Mouse (Mus musculus) liver, embryonic 11.5 days (tissue): ENCODE data around the gene Pcca. TPM values are rescaled to one million over a fixed set of nuclear protein-coding genes. Genes with fewer than 3 reads are reported as not detected.

Source experiments
- ATAC-seq: fragments of 200-750 bp; cut with Nextera tagmentation; replicated peaks from 2 replicates; pipeline ENCODE4 v1.8.0; 2017; ENCODE audit warnings: moderate number of reproducible peaks, mild to moderate bottlenecking, moderate TSS enrichment, moderate library complexity; ENCODE audit not compliant: low FRiP score
- DNase-seq: peaks from one replicate; pipeline ENCODE4 v3.0.0-alpha.2; 2017; ENCODE audit warnings: low spot score
- H3K27ac ChIP-seq: fragments of 300-500 bp; sonication (generic); 2 replicates; pipeline ENCODE4 v1.5.1; 2014; ENCODE audit warnings: mild to moderate bottlenecking, low read depth, low read length, control low read depth
- H3K27me3 ChIP-seq: fragments of 300-500 bp; sonication (generic); replicated peaks from 2 replicates; pipeline ENCODE4 v1.6.1; 2014; ENCODE audit warnings: low read length, mixed read lengths; ENCODE audit not compliant: control insufficient read depth, insufficient read depth
- H3K36me3 ChIP-seq: fragments of 300-500 bp; sonication (generic); 2 replicates; pipeline ENCODE4 v1.6.1; 2014; ENCODE audit warnings: mild to moderate bottlenecking, low read length, moderate library complexity, mixed read lengths; ENCODE audit not compliant: control insufficient read depth, insufficient read depth
- H3K4me1 ChIP-seq: fragments of 300-500 bp; sonication (generic); replicated peaks from 2 replicates; pipeline ENCODE4 v1.6.1; 2014; ENCODE audit warnings: low read length, mixed read lengths; ENCODE audit not compliant: control insufficient read depth, insufficient read depth
- H3K4me2 ChIP-seq: fragments of 300-500 bp; sonication (generic); 2 replicates; pipeline ENCODE4 v1.6.1; 2014; ENCODE audit warnings: mild to moderate bottlenecking, control low read depth, moderate library complexity
- H3K4me3 ChIP-seq: fragments of 300-500 bp; sonication (generic); 2 replicates; pipeline ENCODE4 v1.5.1; 2014; ENCODE audit warnings: low read depth, low read length, control low read depth
- H3K9ac ChIP-seq: fragments of 300-500 bp; sonication (generic); 2 replicates; pipeline ENCODE4 v1.6.1; 2014; ENCODE audit warnings: low read depth, low read length, control low read depth
- H3K9me3 ChIP-seq: fragments of 300-500 bp; sonication (generic); 2 replicates; pipeline ENCODE4 v1.6.1; 2016; ENCODE audit warnings: low read length, inconsistent platforms, mixed read lengths; ENCODE audit not compliant: control insufficient read depth
- WGBS: fragments of 180-500 bp; shearing (Covaris S2); extraction: QIAGEN DNeasy Blood & Tissue Kit; methylation state at CpG from one replicate; pipeline ENCODE4 v1.1.7; 2014; 5-methylcytosine and 5-hydroxymethylcytosine counted together
- polyA plus RNA-seq: library from polyadenylated mRNA; unstranded; fragments of >200 nt; fragmentation: Nextera tagmentation; extraction: Ambion mirVana; gene quantifications from 2 replicates; pipeline ENCODE4 v1.2.1, GENCODE M21; 2014

The Pcca gene
- polyA plus RNA-seq, 1 experiment from 2014 or later = 18.1 TPM

DNA sequence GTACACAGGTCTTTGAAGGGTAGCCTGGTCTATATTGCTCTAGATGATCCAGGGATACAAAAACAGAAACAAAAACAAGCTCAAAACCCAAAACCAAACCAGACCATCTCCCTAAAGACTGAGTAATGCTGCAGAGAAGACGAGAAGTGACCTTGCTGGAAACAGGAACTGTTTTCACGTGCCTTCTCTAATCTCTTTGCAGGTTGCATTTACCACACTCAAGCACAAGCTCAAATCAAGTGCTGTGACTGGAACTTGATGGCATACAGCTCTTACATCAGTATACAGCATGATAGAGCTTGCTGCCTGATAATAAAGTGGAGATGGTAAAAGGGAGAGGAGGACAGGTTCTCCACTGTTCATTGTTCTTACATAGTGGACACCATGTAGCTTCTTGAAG lies 74.2 kb downstream of the Pcca start:
- no peaks in the 10 kb centered on the region for H3K36me3 ChIP-seq
- ATAC-seq (no peak), DNase-seq (no peak)
- H3K4me2 ChIP-seq = no peak overlapping the region
- H3K9me3 ChIP-seq = no peaks in the 10 kb centered on the region
- H3K27ac ChIP-seq = no peak overlapping the region
- 71% methylated on average over 2 of the region's 2 CpGs for WGBS
- no peaks in the 10 kb centered on the region for H3K27me3 ChIP-seq
- H3K9ac ChIP-seq = no peak overlapping the region
- H3K4me3 ChIP-seq = no peak overlapping the region
- no peaks in the 10 kb centered on the region for H3K4me1 ChIP-seq

DNA sequence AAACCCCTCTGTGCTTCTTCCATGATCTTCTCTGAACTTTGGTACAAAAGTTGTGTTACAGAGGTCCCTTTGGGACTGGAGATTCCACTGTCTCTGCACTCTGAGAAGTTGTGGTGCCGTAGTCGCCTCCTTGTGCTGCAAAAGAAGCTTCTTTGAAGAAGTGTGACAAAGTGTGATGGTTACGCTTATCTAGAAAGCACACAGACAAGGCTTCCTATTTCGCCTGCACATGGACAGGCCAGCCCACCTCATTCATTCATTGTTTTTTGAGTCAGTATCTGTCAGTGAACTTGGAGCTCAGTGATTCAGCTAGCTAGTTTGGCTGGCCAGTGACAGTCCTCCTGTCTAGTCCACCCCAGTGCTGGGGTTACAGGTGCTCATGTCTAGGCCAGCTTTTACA lies 76.9 kb downstream of the Pcca start:
- H3K36me3 ChIP-seq = no peaks in the 10 kb centered on the region
- H3K27me3 ChIP-seq = no peaks in the 10 kb centered on the region
- H3K4me1 ChIP-seq = no peaks in the 10 kb centered on the region
- no peak overlapping the region for H3K4me3 ChIP-seq
- ATAC-seq = peak; percentile 38; the same call in 1 of the 2 replicates
- H3K27ac ChIP-seq = no peak overlapping the region
- DNase-seq = no peak
- WGBS = 68% methylated on average over 4 of the region's 4 CpGs
- no peak overlapping the region for H3K4me2 ChIP-seq
- H3K9me3 ChIP-seq = no peaks in the 10 kb centered on the region
- H3K9ac ChIP-seq = no peak overlapping the region

DNA sequence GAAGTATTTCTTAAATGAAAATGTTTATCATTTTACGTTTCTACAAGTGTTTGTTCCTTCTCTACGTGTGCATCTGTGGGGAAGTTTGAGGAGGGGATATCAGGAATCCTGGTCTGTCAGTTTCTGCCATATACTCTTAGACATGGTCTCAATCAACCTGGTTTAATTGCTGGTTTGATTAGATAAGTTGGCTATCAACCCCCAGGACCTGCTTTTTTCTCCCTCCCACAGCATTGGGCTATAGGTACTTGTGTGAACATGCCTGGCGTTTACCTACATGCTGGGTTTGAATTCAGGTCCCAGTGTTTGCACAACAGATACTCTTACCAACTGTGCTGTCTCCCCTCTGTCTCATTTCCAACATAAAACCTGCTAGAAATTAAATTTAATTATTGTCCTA lies 78.2 kb downstream of the Pcca start:
- no peak overlapping the region for H3K9ac ChIP-seq
- H3K36me3 ChIP-seq = no peaks in the 10 kb centered on the region
- no peak overlapping the region for H3K4me3 ChIP-seq
- DNase-seq = no peak
- H3K27me3 ChIP-seq = no peaks in the 10 kb centered on the region
- no peaks in the 10 kb centered on the region for H3K4me1 ChIP-seq
- H3K9me3 ChIP-seq = no peaks in the 10 kb centered on the region
- no peak overlapping the region for H3K27ac ChIP-seq
- no peak overlapping the region for H3K4me2 ChIP-seq
- 74% methylated on average over 3 of the region's 3 CpGs for WGBS
- 0 out of 2 replicates have a peak, but pooled peaks have one; percentile 17 for ATAC-seq

DNA sequence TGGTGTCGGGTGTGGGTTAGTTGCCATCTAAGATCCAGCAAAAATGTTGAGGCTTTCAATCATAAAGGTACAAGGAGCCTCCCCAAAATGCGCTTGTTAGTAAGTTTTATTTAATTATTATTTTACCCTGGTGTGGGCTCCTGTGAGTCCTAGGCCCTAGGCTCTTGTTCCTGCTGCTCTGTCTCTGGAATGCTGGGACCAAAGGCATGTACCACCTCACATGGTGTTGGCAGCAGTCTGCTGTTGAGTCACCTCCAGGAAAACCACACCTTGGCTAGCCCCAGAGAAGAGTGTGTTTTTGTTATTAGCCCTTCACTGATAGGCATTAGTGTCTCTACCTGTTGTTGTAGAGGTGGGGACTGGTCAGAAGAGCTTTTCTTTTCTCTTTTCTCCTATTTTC lies 83.5 kb downstream of the Pcca start:
- H3K4me1 ChIP-seq = no peaks in the 10 kb centered on the region
- WGBS = 91% methylated on average over 2 of the region's 2 CpGs
- no peak overlapping the region for H3K4me2 ChIP-seq
- H3K36me3 ChIP-seq = no peaks in the 10 kb centered on the region
- no peaks in the 10 kb centered on the region for H3K27me3 ChIP-seq
- ATAC-seq = no peak
- H3K4me3 ChIP-seq = no peak overlapping the region
- DNase-seq = no peak
- H3K9ac ChIP-seq = no peak overlapping the region
- no peak overlapping the region for H3K27ac ChIP-seq
- H3K9me3 ChIP-seq = no peaks in the 10 kb centered on the region

DNA sequence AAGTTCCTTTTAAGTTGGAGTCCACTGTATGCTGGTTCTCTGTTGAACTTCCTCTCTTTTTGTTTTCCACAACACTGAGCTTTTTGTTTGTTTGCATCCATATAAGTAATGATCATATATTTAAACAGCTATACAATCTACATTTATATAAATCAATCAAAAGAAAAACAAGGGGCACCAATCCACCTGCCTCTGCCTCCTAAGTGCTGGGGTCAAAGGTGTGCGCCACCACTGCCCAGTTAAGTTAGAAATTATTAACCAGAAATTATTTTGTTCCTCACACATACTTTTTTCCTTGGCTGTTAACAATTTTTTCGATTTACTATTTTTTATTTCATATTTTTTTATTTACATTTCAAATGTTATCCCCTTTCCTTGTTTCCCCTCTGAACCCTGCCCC lies 99.3 kb downstream of the Pcca start:
- no peak overlapping the region for H3K4me2 ChIP-seq
- no peaks in the 10 kb centered on the region for H3K9me3 ChIP-seq
- H3K27ac ChIP-seq = no peak overlapping the region
- no peak for DNase-seq
- H3K4me3 ChIP-seq = no peak overlapping the region
- H3K9ac ChIP-seq = no peak overlapping the region
- no peaks in the 10 kb centered on the region for H3K36me3 ChIP-seq
- ATAC-seq = no peak
- H3K27me3 ChIP-seq = no peaks in the 10 kb centered on the region
- no peaks in the 10 kb centered on the region for H3K4me1 ChIP-seq
- WGBS = 82% methylated on average over 2 of the region's 2 CpGs

DNA sequence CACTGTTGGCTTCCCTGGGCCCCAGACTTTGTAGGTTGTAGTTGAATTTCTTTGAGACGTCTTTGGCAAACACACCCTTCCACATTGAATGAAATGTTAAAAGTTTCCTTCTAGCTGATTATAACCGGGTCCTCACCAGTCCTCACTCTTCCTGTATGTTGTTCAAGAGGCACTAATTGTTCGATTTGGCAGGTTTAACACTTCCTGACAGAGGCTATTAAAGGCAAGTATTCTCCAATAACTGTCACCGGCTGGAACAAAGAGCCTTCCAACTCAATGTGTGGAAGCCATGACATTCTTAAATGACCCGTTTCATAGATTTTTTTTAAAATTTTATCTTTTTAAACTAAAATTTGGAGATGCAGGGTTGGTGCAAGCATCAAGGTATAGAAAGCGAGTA lies 102.5 kb downstream of the Pcca start:
- Histone ChIP-seq H3K4me1 (no peaks in the 10 kb centered on the region), H3K27me3 (no peaks in the 10 kb centered on the region), H3K27ac (no peak overlapping the region), H3K4me2 (no peak overlapping the region), H3K36me3 (no peaks in the 10 kb centered on the region), H3K9me3 (no peaks in the 10 kb centered on the region), H3K4me3 (no peak overlapping the region), H3K9ac (no peak overlapping the region)
- DNase-seq (no peak), ATAC-seq (no peak)
- WGBS = 65% methylated on average over 6 of the region's 6 CpGs

DNA sequence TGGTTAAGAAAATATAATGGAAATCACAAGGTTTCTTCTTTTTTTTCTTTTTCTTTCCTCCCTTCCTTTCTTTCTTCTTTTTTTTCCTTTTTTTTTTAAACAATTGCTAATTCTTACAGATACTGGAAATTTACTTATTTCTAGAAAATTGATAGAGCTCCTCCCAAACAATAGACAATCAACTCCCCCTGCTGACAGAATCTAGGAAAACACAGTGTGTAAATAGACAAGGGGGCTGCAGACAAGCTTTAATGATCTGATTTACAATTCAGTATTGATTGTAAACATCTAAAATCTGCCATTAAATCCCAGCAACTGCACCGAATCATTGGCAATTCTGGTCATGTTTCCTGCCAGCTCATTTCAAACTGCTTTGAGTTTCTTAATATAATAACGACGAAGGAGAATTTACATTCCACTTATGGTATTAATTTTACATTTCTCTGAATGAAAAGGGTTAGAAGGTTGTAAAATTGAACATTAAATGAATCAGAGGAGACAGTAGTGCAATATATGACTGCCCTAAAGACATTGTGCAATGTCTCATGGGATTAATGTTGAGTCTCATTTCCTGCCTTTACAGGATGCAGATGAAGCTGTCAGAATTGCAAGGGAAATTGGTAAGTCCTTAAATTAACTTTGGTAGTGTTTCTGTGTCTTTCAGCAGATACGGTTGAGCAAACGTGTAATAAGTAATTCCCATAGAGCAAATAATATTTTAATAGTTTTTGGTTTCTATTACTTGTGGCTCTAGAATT lies 103.9 kb downstream of the Pcca start:
- no peak overlapping the region for H3K9ac ChIP-seq
- no peak overlapping the region for H3K4me3 ChIP-seq
- 80% methylated on average over 5 of the region's 5 CpGs for WGBS
- no peak overlapping the region for H3K4me2 ChIP-seq
- ATAC-seq (no peak), DNase-seq (no peak)
- no peak overlapping the region for H3K27ac ChIP-seq
- H3K27me3 ChIP-seq = no peaks in the 10 kb centered on the region
- H3K36me3 ChIP-seq = no peaks in the 10 kb centered on the region
- H3K9me3 ChIP-seq = no peaks in the 10 kb centered on the region
- no peaks in the 10 kb centered on the region for H3K4me1 ChIP-seq

DNA sequence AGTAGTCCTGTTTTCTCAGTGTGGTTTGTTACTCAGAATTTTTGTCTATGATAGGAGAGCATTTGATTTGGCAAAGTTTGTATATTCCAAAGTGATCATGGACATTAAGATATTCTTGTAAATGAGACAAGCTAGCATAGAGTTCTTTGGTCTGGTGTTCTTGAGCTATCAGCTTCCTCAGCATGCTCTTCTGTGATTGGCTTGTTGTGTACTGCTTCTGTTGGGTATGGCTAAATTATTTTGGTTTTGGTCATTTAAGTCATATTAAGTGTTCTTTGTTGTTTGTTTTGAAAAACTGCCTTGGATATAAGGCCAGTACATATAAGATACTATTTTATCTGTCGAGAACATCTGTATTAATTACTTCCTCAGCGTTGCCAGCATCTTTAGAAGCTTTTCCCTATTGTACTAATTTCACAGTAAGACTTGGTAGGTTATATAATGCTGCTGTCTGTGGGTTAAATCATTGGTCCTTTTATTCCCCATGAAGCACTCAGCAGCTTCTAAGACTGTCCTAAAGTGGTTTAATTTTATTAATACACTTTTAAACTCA lies 105.1 kb downstream of the Pcca start:
- Histone ChIP-seq H3K9ac (no peak overlapping the region), H3K4me3 (no peak overlapping the region), H3K36me3 (no peaks in the 10 kb centered on the region), H3K9me3 (no peaks in the 10 kb centered on the region), H3K4me1 (no peaks in the 10 kb centered on the region), H3K27me3 (no peaks in the 10 kb centered on the region), H3K27ac (no peak overlapping the region), H3K4me2 (no peak overlapping the region)
- no peak for DNase-seq
- no peak for ATAC-seq
- WGBS = 85% methylated on average over 2 of the region's 2 CpGs

DNA sequence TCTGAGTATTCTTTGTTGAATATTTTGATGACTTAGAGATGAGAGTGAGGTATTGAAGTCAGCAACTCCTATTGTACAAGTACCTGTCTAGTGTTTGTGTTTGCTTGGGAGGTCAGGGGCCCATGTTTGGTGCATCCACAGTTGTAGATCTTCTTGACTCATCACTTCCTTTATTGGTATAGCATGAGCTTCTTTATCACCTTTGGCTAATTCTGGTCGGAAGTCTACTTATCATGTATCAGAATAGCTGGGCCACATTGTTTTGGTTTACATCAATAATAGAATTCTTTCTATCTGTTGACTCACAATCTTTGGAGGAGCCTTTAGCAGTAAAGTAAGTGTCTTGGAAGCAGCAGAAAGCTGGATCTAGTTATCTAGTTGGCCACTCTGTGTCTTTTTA lies 108.3 kb downstream of the Pcca start:
- Histone ChIP-seq H3K4me2 (no peak overlapping the region), H3K4me1 (no peaks in the 10 kb centered on the region), H3K4me3 (no peak overlapping the region), H3K27me3 (no peaks in the 10 kb centered on the region), H3K9me3 (no peaks in the 10 kb centered on the region), H3K36me3 (no peaks in the 10 kb centered on the region), H3K9ac (no peak overlapping the region), H3K27ac (no peak overlapping the region)
- 63% methylated on average over 1 of the region's 1 CpGs for WGBS
- ATAC-seq (no peak), DNase-seq (no peak)
